Mouse (Mus musculus) gastrocnemius, postnatal 4 days (tissue): ENCODE measurements at regions not wholly inside any gene's neighbourhood (a gene's known extent, or its start where the extent isn't known, plus 50 kb on each side); places are given as distances from the start of the nearest gene placed in this dataset.

Source experiments
- DNase-seq, 2 experiments: peaks; one replicate each; pipeline ENCODE4 v3.0.0; 2021 to 2022; ENCODE audit warnings: low spot score in 2 of 2, mixed read lengths in 2 of 2

DNA sequence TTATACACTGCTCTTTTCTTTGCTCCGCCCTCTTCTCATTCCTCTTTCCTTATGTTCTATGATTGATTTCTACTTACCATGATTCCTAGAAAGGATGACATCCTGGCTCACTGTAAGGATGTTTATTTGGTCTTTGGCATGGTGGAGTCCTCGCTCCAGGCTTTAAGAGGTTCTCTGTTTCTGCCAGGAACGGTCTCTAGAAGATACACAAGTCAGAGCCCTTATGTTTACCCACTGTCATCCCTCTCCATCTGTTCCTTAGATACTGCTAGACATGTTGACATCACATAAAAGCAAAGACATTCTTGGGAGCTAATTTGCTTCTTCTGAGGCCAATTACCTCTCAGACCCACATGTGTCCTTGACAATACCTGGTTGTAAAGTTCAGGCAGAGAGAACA, 552.9 kb downstream of the Gm16223 start:
- DNase-seq = no peak

DNA sequence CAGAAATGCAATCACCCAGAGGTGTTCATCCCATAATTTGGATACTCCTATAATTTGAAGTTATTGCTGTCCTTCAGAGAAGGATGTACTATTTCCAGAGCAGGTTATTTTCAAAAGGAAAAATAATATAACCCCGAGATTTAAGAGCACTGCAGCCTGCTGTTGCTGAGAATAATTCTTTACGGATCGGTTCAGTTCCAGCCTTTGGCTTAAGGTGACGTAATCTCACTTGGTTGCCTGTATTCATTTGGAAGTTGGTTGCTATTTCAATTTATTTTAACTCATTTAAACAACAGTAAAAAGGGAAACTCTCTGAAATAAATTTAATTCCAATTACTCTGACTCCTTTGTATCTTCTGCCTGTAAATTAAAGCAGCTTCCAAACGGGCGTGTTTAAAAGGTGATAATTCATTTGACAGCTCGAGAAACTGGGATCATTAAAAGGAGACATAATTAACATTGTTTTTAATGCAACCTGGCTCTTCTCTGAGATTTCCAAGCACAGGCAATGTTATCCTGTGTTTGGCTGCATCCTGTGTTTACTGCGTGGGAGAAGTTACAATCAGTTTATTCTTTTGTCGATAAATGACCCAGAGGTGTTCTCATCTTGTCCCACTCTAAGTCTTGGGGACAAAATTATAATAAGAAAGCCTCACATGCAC, 568.5 kb downstream of the Gm16223 start:
- DNase-seq = no peak

DNA sequence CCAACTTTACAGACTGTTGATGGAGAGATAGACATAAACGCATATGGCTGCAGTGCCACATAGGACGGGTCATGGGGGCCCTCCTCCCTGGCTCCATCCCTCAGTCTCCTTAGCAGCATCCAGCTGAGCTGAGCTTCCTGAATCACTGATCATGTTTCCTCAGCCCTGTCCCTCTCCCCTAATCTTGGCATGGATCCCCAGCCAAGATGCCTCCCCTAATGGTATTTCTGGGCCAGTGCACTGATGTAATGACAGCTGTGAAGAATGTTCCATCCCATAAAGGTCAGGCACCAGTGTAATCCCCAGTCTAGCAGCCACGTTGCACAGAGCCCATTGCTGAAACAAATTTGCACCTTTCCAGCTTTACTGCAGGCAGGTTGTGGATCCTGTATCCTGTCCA, 576.5 kb upstream of the Cpeb2 start:
- no peak for DNase-seq

DNA sequence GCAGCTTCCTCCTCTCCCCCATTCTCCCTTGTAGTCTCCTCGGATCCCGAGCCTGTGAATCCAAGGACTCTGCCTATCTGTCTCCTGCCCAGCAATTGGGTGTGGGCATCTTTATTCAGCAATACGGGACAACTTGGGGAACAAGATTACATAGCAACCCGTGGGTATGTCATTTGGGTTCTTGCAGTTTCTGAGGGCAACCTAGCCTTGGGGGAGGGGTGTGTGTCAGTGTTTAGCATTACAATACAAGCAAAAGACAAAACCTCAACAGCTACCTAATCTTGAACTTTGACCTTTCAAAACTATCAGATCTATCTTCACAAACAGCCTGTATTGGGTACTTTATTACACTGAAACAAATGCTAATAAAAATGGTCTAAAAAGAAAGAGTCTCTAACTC, 573.0 kb upstream of the Cpeb2 start:
- DNase-seq = no peak

- no peak for DNase-seq
Measured at GRCm38 (mm10) chr5:42679617-42680016, 553.4 kb upstream of the Cpeb2 start.

DNA sequence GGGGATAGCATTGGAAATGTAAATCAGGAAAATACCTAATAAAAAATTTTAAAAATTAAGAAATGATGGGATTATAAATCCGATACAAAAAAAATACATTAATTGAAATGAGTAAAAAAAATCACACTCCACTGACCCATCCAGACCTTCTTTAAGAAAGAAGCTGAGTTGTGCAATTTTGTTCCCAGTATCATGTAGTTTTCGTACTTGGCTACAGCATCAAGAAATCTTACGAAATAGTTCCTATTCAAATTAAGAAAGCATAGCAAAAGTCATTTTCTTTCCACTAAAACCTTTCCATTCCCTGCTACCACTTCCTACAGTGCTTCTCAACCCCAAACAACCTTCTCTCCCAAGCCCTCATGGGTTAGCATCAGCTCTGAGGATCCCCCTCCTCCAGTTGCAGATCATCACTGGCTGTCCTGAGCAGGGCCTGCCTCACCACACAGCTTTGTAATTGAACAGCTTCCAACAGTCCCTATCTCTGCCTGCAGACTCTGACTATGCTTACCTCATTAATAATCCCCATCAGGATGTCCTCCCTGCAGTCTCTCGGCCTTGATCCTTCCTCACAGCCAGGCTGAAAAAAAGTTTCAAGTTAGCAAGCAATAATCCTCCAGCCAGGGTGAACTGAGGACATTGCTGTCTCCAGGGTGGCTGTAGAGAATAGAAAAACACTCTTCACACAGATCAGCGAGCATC, 547.5 kb upstream of the Cpeb2 start:
- DNase-seq = no peak

DNA sequence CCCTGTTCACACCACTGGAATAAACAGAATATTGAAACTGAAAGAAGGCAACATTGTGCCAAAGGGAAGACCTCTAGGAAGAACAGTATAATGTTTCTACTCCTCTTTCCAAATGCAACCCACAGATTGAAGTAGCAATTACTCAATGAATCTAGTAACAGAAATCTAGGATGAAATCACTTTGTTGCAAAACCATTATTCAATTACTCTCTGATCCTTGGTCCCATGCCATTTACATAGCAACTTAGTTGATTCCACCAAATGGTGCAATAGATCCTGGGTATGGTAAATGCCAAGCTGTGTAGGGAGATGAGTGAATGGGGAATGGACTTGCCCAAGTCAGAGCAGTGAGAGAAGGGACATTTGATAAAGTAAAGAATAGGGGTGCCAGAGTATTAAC, 545.8 kb upstream of the Cpeb2 start:
- no peak for DNase-seq
